Mouse (Mus musculus) intestine, embryonic 14.5 days (tissue): ENCODE results near the gene Dlg5. TPM values are rescaled to one million over a fixed set of nuclear protein-coding genes. Genes with fewer than 3 reads are reported as not detected.

Experiments used
- microRNA-seq: library from miRNA; unstranded; fragments of <30 nt; microRNA quantifications from one replicate; pipeline ENCODE4, GENCODE M21; 2016
- polyA plus RNA-seq: library from polyadenylated mRNA; unstranded; fragments of >200 nt; fragmentation: Nextera tagmentation; extraction: Ambion mirVana; gene quantifications from 2 replicates; pipeline ENCODE4 v1.2.1, GENCODE M21; 2014

Gene Dlg5
- polyA plus RNA-seq, 1 experiment from 2014 or later = 25.3 TPM

Small RNA genes within 50 kb of the gene (microRNA-seq; reads per million reads assigned to microRNA genes)
- not detected for gene Mir7210

Other genes starting within 250 kb of the Dlg5 start
- gene Kcnma1, start 231.4 kb downstream of the Dlg5 start, polyA plus RNA-seq = 8.0 and 8.2 TPM in 2 replicates
- not detected in 2 replicates for gene E330034G19Rik, start 47.3 kb upstream of the Dlg5 start, polyA plus RNA-seq
- gene Polr3a, start 241.1 kb upstream of the Dlg5 start, polyA plus RNA-seq = 17.5 and 18.5 TPM in 2 replicates
- 1,382 and 1,440 TPM in 2 replicates for gene Rps24, start 241.2 kb upstream of the Dlg5 start, polyA plus RNA-seq